Mouse (Mus musculus) limb, embryonic 13.5 days (tissue): ENCODE data around the gene Rasl12. TPM values are rescaled to one million over a fixed set of nuclear protein-coding genes. Genes with fewer than 3 reads are reported as not detected.
A peak's percentile ranks its signal among the peaks of the same experiment; 100 is the strongest.

Experiments
- ATAC-seq: fragments of 200-750 bp; cut with Nextera tagmentation; 2 replicates; pipeline ENCODE4 v1.8.0; 2017; ENCODE audit warnings: low read depth, moderate number of reproducible peaks, moderate TSS enrichment; ENCODE audit not compliant: low FRiP score
- H3K27ac ChIP-seq: fragments of 300-500 bp; sonication (generic); 2 replicates; pipeline ENCODE4 v1.5.1; 2015; ENCODE audit warnings: inconsistent platforms, mild to moderate bottlenecking, moderate library complexity
- H3K27me3 ChIP-seq: fragments of 300-500 bp; sonication (generic); 2 replicates; pipeline ENCODE4 v1.6.1; 2015; ENCODE audit warnings: mild to moderate bottlenecking, inconsistent platforms
- H3K36me3 ChIP-seq: fragments of 300-500 bp; sonication (generic); 2 replicates; pipeline ENCODE4 v1.6.1; 2015; ENCODE audit warnings: inconsistent platforms, mild to moderate bottlenecking, moderate library complexity
- H3K4me1 ChIP-seq: fragments of 300-500 bp; sonication (generic); 2 replicates; pipeline ENCODE4 v1.6.1; 2015; ENCODE audit warnings: inconsistent platforms
- H3K4me2 ChIP-seq: fragments of 300-500 bp; sonication (generic); replicated peaks from 2 replicates; pipeline ENCODE4 v1.6.1; 2015; ENCODE audit warnings: inconsistent platforms, mild to moderate bottlenecking, moderate library complexity
- H3K4me3 ChIP-seq: fragments of 300-500 bp; sonication (generic); 2 replicates; pipeline ENCODE4 v1.5.1; 2015; ENCODE audit warnings: moderate library complexity, mild to moderate bottlenecking, inconsistent platforms
- H3K9ac ChIP-seq: fragments of 300-500 bp; sonication (generic); 2 replicates; pipeline ENCODE4 v1.6.1; 2015; ENCODE audit warnings: mild to moderate bottlenecking, inconsistent platforms
- H3K9me3 ChIP-seq: fragments of 300-500 bp; sonication (generic); 2 replicates; pipeline ENCODE4 v1.6.1; 2016; ENCODE audit warnings: inconsistent platforms
- WGBS: fragments of 180-500 bp; shearing (Covaris S2); methylation state at CpG from one replicate; pipeline ENCODE4 v1.1.7; 2015; 5-methylcytosine and 5-hydroxymethylcytosine counted together
- polyA plus RNA-seq: library from polyadenylated mRNA; unstranded; fragments of >200 nt; fragmentation: Nextera tagmentation; extraction: Ambion mirVana; gene quantifications from 2 replicates; pipeline ENCODE4 v1.2.1, GENCODE M21; 2015

Gene Rasl12
- polyA plus RNA-seq, 1 experiment from 2014 or later, result 11.1 TPM

GRCm38 (mm10) chr9:65375163-65375934, 23.0 kb upstream of the Rasl12 start:
- peaks cover 24% of the 10 kb centered on the region for H3K36me3 ChIP-seq
- H3K4me1 ChIP-seq, result no peaks in the 10 kb centered on the region
- 72% methylated on average over 8 of the region's 9 CpGs for WGBS
- H3K27ac ChIP-seq, result no peak overlapping the region
- H3K27me3 ChIP-seq, result no peaks in the 10 kb centered on the region
- no peaks in the 10 kb centered on the region for H3K9me3 ChIP-seq
- peak overlapping the region; percentile 31; the same call in 1 of the 2 replicates for H3K9ac ChIP-seq
- H3K4me2 ChIP-seq, result no peak overlapping the region
- ATAC-seq, result no peak
- H3K4me3 ChIP-seq, result no peak overlapping the region

DNA sequence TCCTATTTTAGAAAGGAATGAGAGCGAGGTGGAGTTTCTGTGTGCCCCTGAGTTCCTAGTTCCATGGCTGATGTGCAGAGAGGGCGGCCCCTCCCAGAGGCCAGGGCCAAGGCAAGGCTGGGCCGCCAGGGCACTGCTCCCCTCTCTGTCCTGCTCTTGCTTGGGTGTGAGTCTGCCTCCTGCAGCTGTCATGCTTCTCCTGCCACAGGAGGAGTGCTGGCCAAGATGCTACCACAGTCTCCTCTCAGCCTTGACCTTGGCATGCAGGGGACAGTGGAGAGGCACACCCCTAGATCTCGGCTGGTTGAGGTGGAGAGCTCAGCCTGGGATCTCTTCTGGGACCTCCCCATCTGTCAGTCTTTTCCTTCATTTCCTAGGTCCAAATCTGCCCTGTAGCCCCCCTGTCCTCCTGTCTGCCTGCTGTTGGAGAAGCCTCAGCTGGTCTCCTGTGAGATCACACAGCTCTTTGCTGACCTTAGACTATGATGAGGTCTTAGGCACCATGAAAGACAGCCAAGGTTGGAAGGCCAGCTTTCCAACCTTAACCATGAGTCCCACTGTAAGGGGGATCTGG, 17.2 kb upstream of the Rasl12 start:
- Histone ChIP-seq H3K4me1 (no peaks in the 10 kb centered on the region), H3K27me3 (no peaks in the 10 kb centered on the region), H3K9ac (no peak overlapping the region), H3K27ac (no peak overlapping the region), H3K9me3 (no peaks in the 10 kb centered on the region), H3K4me2 (no peak overlapping the region), H3K36me3 (peaks cover 12% of the 10 kb centered on the region; the same call in 1 of the 2 replicates), H3K4me3 (no peak overlapping the region)
- 74% methylated on average over 4 of the region's 4 CpGs for WGBS
- no peak for ATAC-seq

- Histone ChIP-seq H3K4me1 (no peaks in the 10 kb centered on the region), H3K9me3 (no peaks in the 10 kb centered on the region), H3K36me3 (peaks cover 8% of the 10 kb centered on the region; the same call in 1 of the 2 replicates), H3K27me3 (no peaks in the 10 kb centered on the region), H3K9ac (no peak overlapping the region), H3K27ac (no peak overlapping the region), H3K4me2 (no peak overlapping the region), H3K4me3 (no peak overlapping the region)
- ATAC-seq, result no peak
- 72% methylated on average over 6 of the region's 6 CpGs for WGBS
Measured at GRCm38 (mm10) chr9:65382031-65382750, 16.1 kb upstream of the Rasl12 start.

DNA sequence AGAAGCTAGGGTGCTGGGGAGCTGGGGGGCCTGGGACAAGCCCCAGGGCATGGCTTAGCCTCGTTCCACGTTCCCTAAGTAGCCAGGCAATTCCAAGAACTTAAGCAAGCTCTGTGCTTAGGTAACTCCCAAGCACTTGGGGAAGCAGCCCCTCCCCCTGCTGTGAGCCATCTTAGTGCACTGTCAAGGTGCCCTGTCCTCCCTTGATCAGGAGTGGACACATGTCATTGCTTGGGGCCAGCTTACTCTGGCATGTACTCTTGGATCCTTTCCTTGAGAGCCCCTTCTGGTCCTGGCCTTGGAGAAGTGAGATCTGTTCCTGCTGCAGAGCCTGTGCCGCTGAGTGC, 15.6 kb upstream of the Rasl12 start:
- no peak for ATAC-seq
- no peak overlapping the region for H3K27ac ChIP-seq
- WGBS, result 58% methylated on average over 3 of the region's 3 CpGs
- H3K4me1 ChIP-seq, result no peaks in the 10 kb centered on the region
- H3K9ac ChIP-seq, result no peak overlapping the region
- H3K4me2 ChIP-seq, result no peak overlapping the region
- H3K4me3 ChIP-seq, result no peak overlapping the region
- no peaks in the 10 kb centered on the region for H3K9me3 ChIP-seq
- no peaks in the 10 kb centered on the region for H3K27me3 ChIP-seq
- peaks cover 3% of the 10 kb centered on the region; the same call in 1 of the 2 replicates for H3K36me3 ChIP-seq

DNA sequence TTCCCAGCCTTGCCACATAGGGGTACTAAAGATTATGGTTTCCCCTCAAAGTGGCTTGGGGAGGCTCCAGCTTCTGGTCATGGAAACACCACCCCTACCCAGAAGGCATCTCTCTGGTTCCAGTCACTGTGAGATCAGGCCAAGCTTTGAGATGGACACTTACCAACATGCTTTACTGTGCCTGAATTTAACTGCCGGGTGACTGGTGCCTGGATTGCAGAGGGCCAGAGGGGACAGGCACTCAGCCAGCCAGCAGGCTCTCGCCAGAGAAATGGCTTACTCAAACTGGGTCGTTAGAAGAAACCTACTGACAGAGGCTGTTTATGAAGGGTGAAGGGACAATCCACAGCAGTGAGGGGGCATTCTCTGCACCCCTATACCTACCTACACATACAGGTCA, 14.0 kb upstream of the Rasl12 start:
- H3K27ac ChIP-seq, result no peak overlapping the region
- no peak overlapping the region for H3K4me2 ChIP-seq
- no peaks in the 10 kb centered on the region for H3K4me1 ChIP-seq
- H3K4me3 ChIP-seq, result no peak overlapping the region
- no peaks in the 10 kb centered on the region for H3K9me3 ChIP-seq
- WGBS, result 19% methylated on average over 3 of the region's 3 CpGs
- no peak for ATAC-seq
- no peaks in the 10 kb centered on the region for H3K36me3 ChIP-seq
- H3K9ac ChIP-seq, result no peak overlapping the region
- peaks cover 12% of the 10 kb centered on the region for H3K27me3 ChIP-seq

- Histone ChIP-seq H3K4me2 (no peak overlapping the region), H3K9me3 (no peaks in the 10 kb centered on the region), H3K27me3 (peaks cover 35% of the 10 kb centered on the region), H3K4me3 (no peak overlapping the region), H3K9ac (no peak overlapping the region), H3K36me3 (no peaks in the 10 kb centered on the region), H3K4me1 (peaks cover 8% of the 10 kb centered on the region), H3K27ac (no peak overlapping the region)
- 14% methylated on average over 8 of the region's 8 CpGs for WGBS
- no peak for ATAC-seq
Measured at GRCm38 (mm10) chr9:65386373-65387140, 11.7 kb upstream of the Rasl12 start.

GRCm38 (mm10) chr9:65390752-65391612, 7.3 kb upstream of the Rasl12 start:
- ATAC-seq, result peak; percentile 60; the same call in 1 of the 2 replicates
- H3K27ac ChIP-seq, result no peak overlapping the region

DNA sequence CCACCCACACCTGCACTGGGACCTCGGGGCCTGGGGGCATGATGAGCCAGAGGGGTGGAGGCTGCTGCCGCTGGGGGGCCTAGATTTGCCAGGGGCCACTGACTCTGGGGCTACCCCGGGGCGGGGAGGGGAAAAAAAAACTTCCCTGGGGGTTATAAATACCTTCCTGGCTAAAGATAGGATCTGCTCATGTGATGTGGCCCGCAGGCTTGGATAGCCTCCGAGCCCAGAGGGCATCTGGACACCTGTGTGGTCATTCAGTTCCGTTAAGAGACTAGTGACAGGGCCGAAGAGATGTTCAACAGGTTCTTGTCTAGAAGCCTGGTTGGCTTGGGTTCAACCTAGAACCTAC, 6.7 kb upstream of the Rasl12 start, which contains the start of gene Kbtbd13:
Kbtbd13 (minus strand) TSS at position 40 of the 352 bp plus-strand sequence.
- H3K4me2 ChIP-seq, result peak within 1 kb of the TSS; percentile 70
- H3K4me1 ChIP-seq, result peaks cover 10% of the 10 kb centered on the region
- H3K4me3 ChIP-seq, result peak within 1 kb of the TSS; percentile 52
- peaks cover 55% of the 10 kb centered on the region for H3K27me3 ChIP-seq
- peak within 1 kb of the TSS; percentile 66 for H3K9ac ChIP-seq
- no peaks in the 10 kb centered on the region for H3K36me3 ChIP-seq
- H3K9me3 ChIP-seq, result no peaks in the 10 kb centered on the region
- no peak for ATAC-seq
- no peak within 1 kb of the TSS for H3K27ac ChIP-seq
- 28% methylated on average over 8 of the region's 8 CpGs for WGBS

More at GRCm38 (mm10) chr9:65390752-65391612, 7.3 kb upstream of the Rasl12 start:
- Histone ChIP-seq H3K4me2 (peak overlapping the region; percentile 70), H3K4me3 (peak overlapping the region; percentile 52), H3K27me3 (peaks cover 55% of the 10 kb centered on the region), H3K4me1 (peaks cover 10% of the 10 kb centered on the region), H3K9ac (peak overlapping the region; percentile 66), H3K36me3 (no peaks in the 10 kb centered on the region), H3K9me3 (no peaks in the 10 kb centered on the region)
- whole genome bisulfite sequencing, result 18% methylated on average over 84 of the region's 96 CpGs

GRCm38 (mm10) chr9:65392638-65393364, 5.5 kb upstream of the Rasl12 start:
- Histone ChIP-seq H3K9ac (no peak overlapping the region), H3K27me3 (peaks cover 55% of the 10 kb centered on the region), H3K4me3 (no peak overlapping the region), H3K4me1 (peaks cover 10% of the 10 kb centered on the region), H3K4me2 (no peak overlapping the region), H3K9me3 (no peaks in the 10 kb centered on the region), H3K36me3 (no peaks in the 10 kb centered on the region), H3K27ac (no peak overlapping the region)
- WGBS, result 31% methylated on average over 6 of the region's 6 CpGs
- no peak for ATAC-seq

GRCm38 (mm10) chr9:65393606-65394005, 4.7 kb upstream of the Rasl12 start:
- no peak overlapping the region for H3K9ac ChIP-seq
- 57% methylated on average over 2 of the region's 2 CpGs for WGBS
- H3K4me1 ChIP-seq, result peaks cover 15% of the 10 kb centered on the region
- no peak for ATAC-seq
- no peaks in the 10 kb centered on the region for H3K36me3 ChIP-seq
- peaks cover 50% of the 10 kb centered on the region for H3K27me3 ChIP-seq
- H3K4me2 ChIP-seq, result no peak overlapping the region
- H3K9me3 ChIP-seq, result no peaks in the 10 kb centered on the region
- H3K27ac ChIP-seq, result no peak overlapping the region
- no peak overlapping the region for H3K4me3 ChIP-seq

DNA sequence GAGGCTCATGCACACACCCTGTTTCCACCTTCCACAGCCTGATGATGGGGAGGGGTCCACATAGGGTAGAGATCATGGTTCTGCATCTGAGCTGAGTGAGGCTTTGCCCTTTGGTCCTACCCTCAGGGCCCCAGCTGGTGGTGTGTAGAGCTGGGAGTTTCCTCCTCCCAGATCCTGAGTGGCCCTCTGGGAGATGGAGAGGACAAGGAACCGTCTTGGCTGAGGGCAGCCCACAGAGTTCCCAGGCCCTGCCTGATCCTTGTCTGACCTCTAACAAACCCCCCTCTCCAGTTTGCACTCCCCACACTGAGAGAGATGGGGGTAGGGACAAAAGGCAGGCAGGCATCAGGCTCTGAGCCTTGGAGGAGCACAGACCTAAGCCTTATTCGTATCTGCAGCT, 3.9 kb upstream of the Rasl12 start:
- Histone ChIP-seq H3K9ac (no peak overlapping the region), H3K9me3 (no peaks in the 10 kb centered on the region), H3K4me1 (peaks cover 22% of the 10 kb centered on the region), H3K27me3 (peaks cover 42% of the 10 kb centered on the region), H3K4me2 (no peak overlapping the region), H3K4me3 (no peak overlapping the region), H3K27ac (no peak overlapping the region), H3K36me3 (no peaks in the 10 kb centered on the region)
- 54% methylated on average over 2 of the region's 2 CpGs for WGBS
- ATAC-seq, result no peak
